Mouse (Mus musculus) thymus, adult 2 months (tissue): ENCODE data around the gene Cpne6.

ENCODE experiments used
- CTCF ChIP-seq: fragments of 200-500 bp; IDR thresholded peaks from 2 replicates; pipeline ENCODE4 v1.5.1; 2012; ENCODE audit warnings: mild to moderate bottlenecking, control low read depth, low read length, moderate library complexity, borderline replicate concordance; ENCODE audit not compliant: control insufficient read depth, poor library complexity, insufficient read depth; ENCODE audit errors: extremely low read depth
- POLR2A ChIP-seq: fragments of 200-500 bp; IDR thresholded peaks from 2 replicates; pipeline ENCODE4 v1.6.1; 2012; ENCODE audit warnings: mild to moderate bottlenecking, low read length, control low read depth, moderate library complexity; ENCODE audit not compliant: control insufficient read depth, poor library complexity, insufficient read depth; ENCODE audit errors: extremely low read depth

DNA sequence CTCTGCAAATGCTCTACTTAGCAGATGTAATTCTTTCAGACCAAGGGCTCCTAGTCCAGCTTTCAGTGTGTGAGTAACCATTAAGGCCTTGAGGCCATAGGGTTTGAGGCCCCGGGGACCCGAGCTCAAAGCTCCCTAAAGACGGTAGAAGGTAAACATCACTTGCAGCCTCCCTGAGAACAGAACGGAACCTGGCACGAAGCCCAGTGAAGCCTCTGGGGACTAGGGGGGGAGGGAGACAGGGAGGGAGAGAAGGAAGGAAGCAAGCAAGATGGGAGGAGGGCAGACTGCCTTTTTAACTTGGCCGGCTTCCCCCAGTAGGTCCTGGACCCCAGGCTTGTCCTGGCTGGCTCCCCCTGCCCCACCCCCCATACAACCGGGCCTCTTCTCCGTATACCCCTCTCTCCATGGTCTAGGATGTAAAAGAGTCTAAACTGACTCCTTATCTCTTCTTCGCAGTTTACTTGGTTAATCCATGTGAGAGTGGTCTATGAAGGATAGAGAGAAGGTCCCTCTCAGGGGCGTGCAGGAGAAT lies 30.6 kb downstream of the Cpne6 start:
- TF ChIP-seq CTCF (no peak), POLR2A (no peak)
